In the genomic region with DNA sequence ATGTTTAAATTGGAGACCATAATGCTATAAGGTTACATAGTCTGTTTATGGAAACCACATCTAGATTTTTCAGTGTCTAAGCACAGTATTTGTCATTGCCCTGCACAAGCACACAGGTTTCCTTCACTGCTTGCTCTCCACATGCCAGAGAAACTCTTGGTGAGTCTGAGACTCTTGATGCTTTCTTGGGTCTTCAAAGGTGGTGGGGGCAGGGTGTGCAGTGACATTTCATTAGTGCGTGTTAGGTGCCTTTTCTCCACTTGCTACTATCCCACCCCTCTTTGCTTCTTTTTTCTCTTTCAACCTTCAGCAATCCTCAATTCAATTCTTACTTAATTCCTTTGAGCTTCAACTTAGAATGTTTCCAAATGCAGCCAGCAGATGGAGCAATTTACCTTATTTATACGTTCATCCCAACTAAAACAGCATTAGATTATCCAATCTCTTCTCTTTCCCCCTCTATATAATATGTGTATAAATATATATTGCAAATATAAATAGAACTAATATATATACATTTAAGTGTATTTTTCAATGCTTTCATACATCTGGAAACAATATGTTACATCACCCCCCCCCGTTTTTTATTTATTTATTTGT, we compare ENCODE assay signal across 9 mouse cellular contexts.
DNase-seq lines count a peak whose midpoint lies in the region; ATAC-seq and TF ChIP-seq lines count a peak whose summit lies in the region.
"Had no signal": no experiment of that assay in that cellular context is flagged by ENCODE, and none has a peak within 500 bp of the region (broad histone marks: within the 10 kb centered on the region; RNA-seq: fewer than 3 reads in every experiment).

No protein-coding gene starts in this region.

- 32% methylated on average over 3 of the region's 3 CpGs for WGBS in limb, embryonic 11.5 days
- WGBS in limb, embryonic 10.5 days = 45% methylated on average over 3 of the region's 3 CpGs
- 43% methylated on average over 3 of the region's 3 CpGs for WGBS in hindbrain, embryonic 16.5 days

- no peak for TF ChIP-seq EP300 in MEL (IDR thresholded peaks at IDR 0.05; ENCODE audit: low read depth in 1 of 2, low read length in 2 of 2)

- H3K27ac ChIP-seq in limb, embryonic 11.5 days (replicated peaks; ENCODE audit: low read depth, low read length) = no peak overlapping the region
- H3K27ac ChIP-seq in limb, embryonic 10.5 days = no peak overlapping the region
- no peak overlapping the region for H3K27ac ChIP-seq in MEL (ENCODE audit: control insufficient read depth, low read depth, low read length)
- H3K27ac ChIP-seq in hindbrain, embryonic 16.5 days (ENCODE audit: low read depth, low read length) = no peak overlapping the region
- H3K27ac ChIP-seq: liver, embryonic 15.5 days had no signal

- H3K9ac ChIP-seq in limb, embryonic 11.5 days (ENCODE audit: low read length) = no peak overlapping the region
- no peak overlapping the region for H3K9ac ChIP-seq in MEL (ENCODE audit: control insufficient read depth, low read depth, low read length, poor library complexity, severe bottlenecking)
- no peak overlapping the region for H3K9ac ChIP-seq in hindbrain, embryonic 16.5 days (ENCODE audit: low read depth, low read length)
- H3K9ac ChIP-seq: liver, embryonic 15.5 days had no signal

- H3K4me2 ChIP-seq in limb, embryonic 11.5 days (ENCODE audit: low read depth, severe bottlenecking) = no peak overlapping the region
- no peak overlapping the region for H3K4me2 ChIP-seq in hindbrain, embryonic 16.5 days (ENCODE audit: low read length)
- H3K4me2 ChIP-seq: liver, embryonic 15.5 days had no signal

- no peaks in the 10 kb centered on the region for H3K9me3 ChIP-seq in limb, embryonic 11.5 days (ENCODE audit: control insufficient read depth, low read length)
- H3K9me3 ChIP-seq in limb, embryonic 10.5 days (replicated peaks) = no peaks in the 10 kb centered on the region
- H3K9me3 ChIP-seq in MEL (replicated peaks; ENCODE audit: insufficient read depth, low read length) = no peaks in the 10 kb centered on the region
- no peaks in the 10 kb centered on the region for H3K9me3 ChIP-seq in hindbrain, embryonic 16.5 days (ENCODE audit: control insufficient read depth, low read length)
- H3K9me3 ChIP-seq: liver, embryonic 15.5 days had no signal

- peak; percentile 45 for DNase-seq in limb, embryonic 11.5 days (ENCODE audit: low spot score)
- no peak for DNase-seq in limb, embryonic 10.5 days (ENCODE audit: low spot score)
- peak; percentile 42 for DNase-seq in MEL (ENCODE audit: low read depth, low spot score)
- DNase-seq in brain, embryonic 14.5 days (ENCODE audit: low read depth) = peak; percentile 84
- peak; percentile 64 for DNase-seq in mesoderm, embryonic 11.5 days (ENCODE audit: low read depth, low spot score)
- DNase-seq in ovary, postnatal 36 days (ENCODE audit: low spot score) = no peak

- no peak for TF ChIP-seq POLR2A in MEL (IDR thresholded peaks at IDR 0.05; ENCODE audit: control insufficient read depth in 1 of 2, insufficient read depth in 1 of 2, low read depth in 1 of 2, low read length in 2 of 2, poor library complexity in 1 of 2)
- TF ChIP-seq POLR2A in brain, embryonic 14.5 days (IDR thresholded peaks at IDR 0.05; ENCODE audit: borderline replicate concordance, extremely low read depth, insufficient read depth, insufficient read length, poor library complexity, severe bottlenecking) = no peak

- no peaks in the 10 kb centered on the region for H3K36me3 ChIP-seq in limb, embryonic 11.5 days (ENCODE audit: control insufficient read depth, insufficient read depth, low read length)
- H3K36me3 ChIP-seq in limb, embryonic 10.5 days = no peaks in the 10 kb centered on the region
- H3K36me3 ChIP-seq in MEL (ENCODE audit: control insufficient read depth in 1 of 2, insufficient read depth in 2 of 2, low read length in 2 of 2) = no peaks in the 10 kb centered on the region
- no peaks in the 10 kb centered on the region for H3K36me3 ChIP-seq in hindbrain, embryonic 16.5 days (ENCODE audit: control insufficient read depth, insufficient read depth, low read length)
- H3K36me3 ChIP-seq: liver, embryonic 15.5 days had no signal

- H3K79me2 ChIP-seq in MEL (ENCODE audit: control insufficient read depth, insufficient read depth, low read length, poor library complexity) = no peaks in the 10 kb centered on the region

- TF ChIP-seq CTCF in MEL (IDR thresholded peaks at IDR 0.05 in 2 of 3, conservative IDR thresholded peaks at IDR 0.05 in 1 of 3; ENCODE audit: control insufficient read depth in 1 of 3, insufficient read depth in 1 of 3, low read depth in 2 of 3, low read length in 3 of 3, poor library complexity in 1 of 3, severe bottlenecking in 1 of 3) = peak in 2 of 3 experiments; percentile 12 to 61; a peak in 3 of 6 replicates
- no peak for TF ChIP-seq CTCF in brain, embryonic 14.5 days (IDR thresholded peaks at IDR 0.05; ENCODE audit: borderline replicate concordance, extremely low read depth, insufficient read depth, insufficient read length)

- H3K27me3 ChIP-seq in limb, embryonic 11.5 days (ENCODE audit: control insufficient read depth, insufficient read depth, low read length) = no peaks in the 10 kb centered on the region
- no peaks in the 10 kb centered on the region for H3K27me3 ChIP-seq in limb, embryonic 10.5 days (ENCODE audit: low read depth, poor library complexity, severe bottlenecking)
- H3K27me3 ChIP-seq in MEL (ENCODE audit: control insufficient read depth in 1 of 2, insufficient read depth in 2 of 2, low read length in 2 of 2) = no peaks in the 10 kb centered on the region
- H3K27me3 ChIP-seq in hindbrain, embryonic 16.5 days (replicated peaks; ENCODE audit: control insufficient read depth, insufficient read depth, low read length) = no peaks in the 10 kb centered on the region
- H3K27me3 ChIP-seq: liver, embryonic 15.5 days had no signal

- ATAC-seq in limb, embryonic 11.5 days (ENCODE audit: insufficient number of reproducible peaks, low FRiP score, low TSS enrichment, low read depth) = no peak
- ATAC-seq in hindbrain, embryonic 16.5 days = peak; percentile 58; the same call in 1 of the 2 replicates
- no peak for ATAC-seq in megakaryocyte, adult 5-6 weeks (ENCODE audit: poor library complexity, severe bottlenecking)

- no peak overlapping the region for H3K4me3 ChIP-seq in limb, embryonic 11.5 days (ENCODE audit: low read depth, low read length)
- no peak overlapping the region for H3K4me3 ChIP-seq in limb, embryonic 10.5 days
- no peak overlapping the region for H3K4me3 ChIP-seq in MEL (ENCODE audit: control insufficient read depth in 1 of 2, insufficient read depth in 1 of 2, low read depth in 2 of 2, low read length in 2 of 2)
- H3K4me3 ChIP-seq in hindbrain, embryonic 16.5 days (ENCODE audit: low read length) = no peak overlapping the region
- H3K4me3 ChIP-seq: liver, embryonic 15.5 days had no signal

- peak; percentile 80 for TF ChIP-seq RAD21 in MEL (IDR thresholded peaks at IDR 0.05; ENCODE audit: low read depth, low read length)

- no peaks in the 10 kb centered on the region for H3K4me1 ChIP-seq in limb, embryonic 11.5 days (ENCODE audit: control insufficient read depth, insufficient read depth, low read length)
- no peaks in the 10 kb centered on the region for H3K4me1 ChIP-seq in limb, embryonic 10.5 days
- H3K4me1 ChIP-seq in MEL (ENCODE audit: control insufficient read depth in 1 of 2, insufficient read depth in 2 of 2, low read length in 2 of 2) = no peaks in the 10 kb centered on the region
- H3K4me1 ChIP-seq in hindbrain, embryonic 16.5 days (ENCODE audit: control insufficient read depth, insufficient read depth, low read depth, low read length) = no peaks in the 10 kb centered on the region
- H3K4me1 ChIP-seq: liver, embryonic 15.5 days had no signal

TF ChIP-seq in MEL, 35 proteins besides CTCF, POLR2A, EP300 and RAD21:
- TF ChIP-seq ZC3H11A (IDR thresholded peaks at IDR 0.05; ENCODE audit: low read depth, low read length) (peak; percentile 51), SMC3 (IDR thresholded peaks at IDR 0.05; ENCODE audit: low read depth, low read length) (peak; percentile 68), POLR2AphosphoS2 (IDR thresholded peaks at IDR 0.05; ENCODE audit: low read length) (no peak)
TF ChIP-seq in MEL: peak in this region for 2.

Comparison
In these comparisons a context has a peak if more than half of its experiments do, and no peak if none do; other contexts are left out.
1. DNase-seq: peak in limb, embryonic 11.5 days (single experiment), MEL (single experiment), brain, embryonic 14.5 days (single experiment) and mesoderm, embryonic 11.5 days (single experiment); none in limb, embryonic 10.5 days (single experiment) and ovary, postnatal 36 days (single experiment).